Mouse (Mus musculus) 416B (cell line): ENCODE measurements at regions not wholly inside any gene's neighbourhood (a gene's known extent, or its start where the extent isn't known, plus 50 kb on each side); places are given as distances from the start of the nearest gene placed in this dataset.
"Not testable (repeated sequence)": the region's sequence is repeated elsewhere in the genome, so short reads cannot be mapped to it uniquely, and the experiment has no call there.

ENCODE experiments used
- DNase-seq: peaks from one replicate; pipeline ENCODE4 v3.0.0; 2011; ENCODE audit warnings: low read depth

DNA sequence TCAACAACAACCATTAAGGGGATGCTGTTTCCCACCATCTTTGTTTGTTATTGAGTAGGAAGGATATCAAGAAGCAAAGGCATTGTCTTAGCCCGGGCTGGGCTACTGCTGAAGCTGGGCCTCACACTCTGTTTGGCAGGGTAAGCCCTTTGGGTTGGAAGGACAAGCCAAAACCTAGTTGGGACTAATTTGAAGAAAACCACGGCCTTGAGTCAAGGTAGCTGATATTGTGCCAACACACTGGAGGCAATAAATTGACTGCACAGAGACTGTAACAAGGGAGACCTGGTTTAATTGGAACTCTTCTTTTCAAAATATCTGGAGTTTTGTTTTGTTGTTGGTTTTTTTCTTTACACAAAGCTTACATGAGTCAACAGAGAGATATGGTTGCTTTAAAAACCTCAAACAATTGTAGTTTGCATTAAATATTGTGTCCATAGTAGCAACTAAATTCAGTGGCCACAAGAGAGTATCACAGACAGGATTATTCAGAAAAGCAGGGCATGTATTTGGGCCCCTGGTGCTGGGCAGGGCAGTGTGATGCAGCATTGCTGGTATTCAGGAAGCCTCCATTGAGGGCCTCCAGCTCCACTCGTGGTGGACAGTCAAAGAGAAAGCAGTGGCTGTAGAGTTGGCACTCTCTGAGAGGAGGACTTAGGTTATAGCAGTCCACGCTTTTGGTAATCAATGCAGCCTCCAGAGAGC, 105.5 kb upstream of the Ubl3 start:
- DNase-seq, result no peak

- DNase-seq, result peak; percentile 33
Observed at GRCm38 (mm10) chr5:148652525-148653243, 100.1 kb upstream of the Ubl3 start.

GRCm38 (mm10) chr5:148651736-148652135, 99.1 kb upstream of the Ubl3 start:
- no peak for DNase-seq

DNA sequence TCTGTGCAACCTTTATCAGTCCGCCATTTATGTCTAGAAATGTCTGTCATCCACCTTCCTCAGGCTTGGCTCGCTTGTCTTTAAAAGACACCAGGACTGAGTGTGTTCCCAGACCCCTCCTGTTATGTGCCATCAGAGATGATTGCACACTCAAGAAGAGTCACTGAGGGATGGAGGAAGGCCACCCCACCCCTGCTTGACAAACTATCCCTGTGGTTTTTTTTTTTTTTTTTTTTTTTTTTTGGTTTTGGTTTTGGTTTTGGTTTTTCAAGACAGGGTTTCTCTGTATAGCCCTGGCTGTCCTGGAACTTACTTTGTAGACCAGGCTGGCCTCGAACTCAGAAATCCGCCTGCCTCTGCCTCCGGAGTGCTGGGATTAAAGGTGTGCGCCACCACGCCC, 97.0 kb upstream of the Ubl3 start:
- DNase-seq, result not testable (repeated sequence)

DNA sequence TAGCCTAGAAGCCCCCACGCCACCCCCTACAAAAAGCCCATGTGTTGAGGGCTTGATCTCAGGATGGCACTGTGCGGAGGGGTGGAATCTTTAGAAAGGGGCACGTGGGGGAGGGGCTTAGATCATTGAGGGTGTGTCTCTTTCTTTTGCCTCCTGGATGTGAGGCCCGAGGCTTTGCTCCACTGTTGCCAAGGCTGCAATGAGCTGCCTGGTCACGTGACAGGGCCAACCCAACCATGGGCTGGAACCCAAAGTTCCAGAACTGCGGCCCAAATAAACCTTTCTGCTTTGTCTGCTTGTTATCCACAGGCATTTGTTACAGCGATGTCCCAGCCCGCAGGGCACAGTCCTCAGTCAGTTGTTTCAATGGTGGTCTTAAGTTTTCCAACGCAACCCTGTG, 96.5 kb upstream of the Ubl3 start:
- no peak for DNase-seq

GRCm38 (mm10) chr5:148647644-148648043, 95.1 kb upstream of the Ubl3 start:
- no peak for DNase-seq

- DNase-seq, result no peak
Observed at GRCm38 (mm10) chr5:148645772-148646171, 93.2 kb upstream of the Ubl3 start.

DNA sequence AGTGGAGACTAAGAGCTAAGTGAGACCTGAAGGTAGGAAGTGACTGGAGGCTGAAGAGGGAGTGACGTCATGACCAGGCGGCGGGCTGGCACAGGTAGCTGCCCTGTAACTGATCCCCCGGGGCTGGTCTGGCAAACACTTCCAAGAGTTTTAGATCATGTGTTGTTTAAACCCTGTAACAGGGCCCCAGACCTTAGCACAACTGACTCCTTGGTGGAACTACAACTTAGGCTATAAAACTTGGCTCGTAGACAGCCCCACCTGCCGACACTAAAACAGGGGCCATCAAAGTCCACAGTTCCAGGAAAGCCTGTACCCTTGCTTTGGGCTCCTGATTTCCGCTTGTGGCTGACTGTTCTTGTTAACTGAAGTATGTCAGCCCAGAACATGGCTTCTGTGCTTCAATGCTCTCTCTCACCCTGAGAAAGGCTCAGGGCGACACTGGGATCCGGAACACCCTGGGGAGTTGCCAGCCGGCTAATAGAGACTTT, 92.6 kb upstream of the Ubl3 start:
- no peak for DNase-seq

GRCm38 (mm10) chr5:148644345-148644744, 91.8 kb upstream of the Ubl3 start:
- DNase-seq, result no peak

- DNase-seq, result no peak
Observed at GRCm38 (mm10) chr5:148641652-148642395, 89.2 kb upstream of the Ubl3 start.

GRCm38 (mm10) chr5:148640523-148640922, 87.9 kb upstream of the Ubl3 start:
- DNase-seq, result no peak

- no peak for DNase-seq
Observed at GRCm38 (mm10) chr5:148634919-148635356, 82.3 kb upstream of the Ubl3 start.

GRCm38 (mm10) chr5:148633999-148634398, 81.4 kb upstream of the Ubl3 start:
- peak; percentile 67 for DNase-seq

- no peak for DNase-seq
Observed at GRCm38 (mm10) chr5:148633331-148633730, 80.7 kb upstream of the Ubl3 start.

DNA sequence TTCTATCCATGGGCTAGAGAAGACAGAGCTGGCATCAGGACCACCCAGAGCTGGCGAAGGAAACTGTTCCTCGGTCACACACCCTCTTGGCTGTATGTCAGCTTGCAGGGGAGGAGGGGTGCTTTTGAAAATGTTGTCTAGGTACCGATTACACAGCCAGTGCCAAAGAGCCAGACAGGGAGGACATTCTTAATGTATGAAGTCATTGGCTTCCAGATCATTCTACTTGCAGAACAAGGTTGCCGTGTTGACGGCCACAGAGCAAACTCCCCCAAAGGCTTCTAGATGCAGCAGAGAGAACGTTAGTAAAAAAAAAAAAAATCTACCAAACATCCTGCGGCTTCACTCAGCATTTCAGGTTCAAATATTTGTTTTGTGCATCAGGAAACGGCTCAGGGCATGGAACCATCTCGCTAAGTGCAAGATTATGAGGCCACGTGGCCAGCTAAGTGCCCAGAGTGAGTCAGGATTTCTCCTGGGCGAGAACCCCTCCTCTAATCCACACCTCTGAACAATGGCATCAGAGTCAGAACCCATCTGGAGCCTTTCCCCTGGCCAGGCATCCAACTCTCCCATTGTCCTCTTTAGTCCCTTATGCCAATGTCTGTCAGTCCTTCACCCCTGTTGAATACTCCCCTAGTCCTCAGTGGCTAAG, 80.1 kb upstream of the Ubl3 start:
- no peak for DNase-seq

DNA sequence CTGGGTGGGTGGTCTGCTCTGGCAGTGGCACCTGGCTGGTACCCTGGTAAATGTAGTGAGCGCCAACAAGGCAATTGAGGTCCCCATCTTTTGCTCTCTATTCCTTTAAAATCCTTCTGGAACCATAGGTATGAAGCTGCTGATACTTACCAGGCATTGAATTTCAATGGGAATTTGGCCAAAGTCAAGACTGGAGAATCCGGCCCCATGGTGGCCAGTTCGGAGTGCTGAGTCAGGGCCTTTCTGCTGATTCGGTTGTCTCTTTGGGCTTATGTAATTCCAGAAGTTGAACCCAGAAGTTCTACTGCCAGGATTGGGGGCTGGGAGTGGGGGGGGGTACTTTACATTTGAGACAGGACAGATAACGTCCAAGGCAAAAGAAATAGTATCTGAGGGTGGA, 79.0 kb upstream of the Ubl3 start:
- DNase-seq, result no peak

DNA sequence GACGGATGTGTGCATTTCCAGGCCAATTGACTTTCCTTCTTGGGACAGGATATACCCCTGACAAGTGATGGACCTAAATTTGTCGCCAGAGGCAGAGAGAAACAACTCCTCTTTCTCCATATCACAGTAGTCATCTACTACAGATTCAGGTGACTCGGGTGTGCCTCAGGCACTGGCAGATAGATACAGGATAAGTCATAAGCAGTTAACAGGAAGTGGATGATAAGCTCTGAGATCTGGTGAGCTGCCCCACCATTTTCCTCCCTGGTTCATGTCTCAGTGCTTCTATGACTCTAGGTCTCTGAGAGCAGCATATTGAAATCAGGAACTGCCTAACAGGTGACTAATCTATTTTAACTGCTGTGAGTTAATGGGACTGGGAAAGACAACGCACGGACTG, 73.4 kb upstream of the Ubl3 start:
- no peak for DNase-seq

- no peak for DNase-seq
Observed at GRCm38 (mm10) chr5:148624649-148625405, 72.2 kb upstream of the Ubl3 start.

DNA sequence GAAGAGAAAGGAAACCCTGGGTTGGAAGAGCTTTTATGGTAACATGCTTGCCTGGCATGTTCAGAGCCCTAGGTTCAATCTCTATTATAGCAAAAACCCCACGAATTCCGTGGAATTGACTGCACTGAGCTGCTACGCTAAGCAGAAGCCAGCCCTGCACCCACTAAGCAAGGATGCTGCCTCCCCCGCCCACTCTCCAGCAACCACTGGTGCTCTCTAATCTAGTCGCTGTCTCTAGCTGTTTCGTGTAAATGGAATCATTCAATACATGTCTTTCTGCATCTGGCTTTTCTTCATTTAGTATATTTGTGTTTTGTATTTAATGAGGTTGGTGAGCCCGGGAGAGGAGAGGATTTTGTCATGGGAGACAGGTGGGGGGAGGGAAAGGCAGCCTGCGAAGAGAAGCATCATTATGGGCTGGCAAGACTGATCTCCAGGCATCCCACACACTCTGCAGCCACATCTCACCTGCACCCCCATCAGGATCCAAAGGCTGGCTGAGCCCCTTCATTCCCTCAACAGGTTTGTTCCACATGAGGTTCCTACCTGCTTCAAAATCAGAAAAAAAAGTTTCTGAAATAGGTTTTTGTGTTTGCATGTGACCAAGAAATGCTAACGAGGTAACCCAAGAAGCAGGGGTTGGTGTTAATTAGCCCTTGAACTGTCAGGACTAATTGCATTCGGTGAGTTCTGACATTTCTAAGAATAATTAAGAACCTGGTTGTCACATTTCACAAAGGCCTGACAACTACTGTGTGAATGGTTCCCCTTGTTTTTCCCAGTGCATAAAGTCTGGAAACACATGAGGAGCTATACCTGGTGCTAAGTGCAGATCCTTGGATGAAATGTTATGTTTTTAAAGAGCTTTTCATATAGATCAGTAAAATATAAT, 68.6 kb upstream of the Ubl3 start:
- DNase-seq, result no peak

DNA sequence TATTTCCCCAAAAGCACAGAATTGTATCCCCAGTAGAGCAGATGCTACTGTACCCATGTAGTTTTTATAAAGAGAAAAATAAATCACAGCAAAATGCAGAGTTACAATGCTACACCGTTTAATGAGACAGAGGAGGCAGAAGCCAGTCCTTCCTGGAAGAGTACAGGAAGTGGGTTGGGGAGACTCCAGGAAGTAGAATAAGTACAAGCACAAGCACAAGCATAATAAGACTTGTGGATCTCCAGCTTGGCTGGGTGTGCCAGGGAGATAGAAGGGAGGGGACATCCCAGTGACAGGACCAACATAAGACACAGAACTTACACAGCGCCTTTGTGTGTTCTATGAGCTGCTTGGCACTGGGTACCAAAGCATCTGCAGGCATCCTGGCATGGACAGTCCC, 67.3 kb upstream of the Ubl3 start:
- no peak for DNase-seq

DNA sequence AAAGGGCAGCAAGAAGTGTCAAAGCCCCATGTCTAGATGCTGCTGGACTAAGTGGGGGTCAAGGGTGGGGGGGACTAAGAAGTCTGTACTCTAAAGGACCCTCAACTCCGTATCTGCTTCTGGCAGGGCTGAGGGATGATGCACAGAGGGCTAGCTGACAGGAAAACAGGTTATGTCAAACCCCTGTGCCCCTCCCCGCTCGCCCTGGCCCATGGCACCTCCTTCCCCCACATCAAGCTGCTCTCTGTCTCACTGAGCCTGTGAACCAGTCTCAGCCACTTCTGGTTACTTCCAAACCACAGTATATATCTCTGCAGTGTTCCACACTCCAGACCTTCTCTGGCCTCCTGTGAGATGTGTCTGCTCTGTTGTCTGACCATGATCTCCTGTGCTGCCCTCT, 63.8 kb upstream of the Ubl3 start:
- DNase-seq, result no peak
